Mouse (Mus musculus): Measurements from ENCODE around the gene Exd1.

- TF ChIP-seq CTCF (IDR thresholded peaks at IDR 0.05; ENCODE audit: low read depth), result no peak
- no peak for TF ChIP-seq EP300 (IDR thresholded peaks at IDR 0.05; ENCODE audit: low read depth)
Observed at GRCm38 (mm10) chr2:119593765-119594112, 46.3 kb upstream of the Exd1 start.

Data from heart, postnatal 0 days (tissue).